Mouse (Mus musculus): ENCODE data around the gene Cacng4.

Cacng4 gene

GRCm38 (mm10) chr11:107773312-107773711 is 21.0 kb downstream of the Cacng4 start:
- DNase-seq (ENCODE audit: low read depth, low spot score) = no peak

GRCm38 (mm10) chr11:107772002-107772401 is 22.4 kb downstream of the Cacng4 start:
- DNase-seq (ENCODE audit: low read depth, low spot score) = no peak

GRCm38 (mm10) chr11:107768361-107768760 is 26.0 kb downstream of the Cacng4 start:
- DNase-seq (ENCODE audit: low read depth, low spot score) = no peak

GRCm38 (mm10) chr11:107766932-107767331 is 27.4 kb downstream of the Cacng4 start:
- DNase-seq (ENCODE audit: low read depth, low spot score) = no peak

- peak; percentile 52 for DNase-seq (ENCODE audit: low read depth, low spot score)
Measured at GRCm38 (mm10) chr11:107762688-107763460, 31.5 kb downstream of the Cacng4 start.

- no peak for DNase-seq (ENCODE audit: low read depth, low spot score)
Measured at GRCm38 (mm10) chr11:107761790-107762500, 32.4 kb downstream of the Cacng4 start.

- no peak for DNase-seq (ENCODE audit: low read depth, low spot score)
Measured at GRCm38 (mm10) chr11:107760001-107760400, 34.4 kb downstream of the Cacng4 start.

- DNase-seq (ENCODE audit: low read depth, low spot score) = no peak
Measured at GRCm38 (mm10) chr11:107759516-107759915, 34.8 kb downstream of the Cacng4 start.

- DNase-seq (ENCODE audit: low read depth, low spot score) = no peak
Measured at GRCm38 (mm10) chr11:107749114-107749513, 45.2 kb downstream of the Cacng4 start.

GRCm38 (mm10) chr11:107748243-107749035 is 45.9 kb downstream of the Cacng4 start:
- no peak for DNase-seq (ENCODE audit: low read depth, low spot score)

GRCm38 (mm10) chr11:107743100-107743499 is 51.3 kb downstream of the Cacng4 start:
- no peak for DNase-seq (ENCODE audit: low read depth, low spot score)

GRCm38 (mm10) chr11:107738418-107739099 is 55.8 kb downstream of the Cacng4 start:
- no peak for DNase-seq (ENCODE audit: low read depth, low spot score)

- DNase-seq (ENCODE audit: low read depth, low spot score) = no peak
Measured at GRCm38 (mm10) chr11:107737886-107738285, 56.5 kb downstream of the Cacng4 start.

- no peak for DNase-seq (ENCODE audit: low read depth, low spot score)
Measured at GRCm38 (mm10) chr11:107734133-107734532, 60.2 kb downstream of the Cacng4 start.

- DNase-seq (ENCODE audit: low read depth, low spot score) = no peak
Measured at GRCm38 (mm10) chr11:107731498-107731897, 62.9 kb downstream of the Cacng4 start.

GRCm38 (mm10) chr11:107730940-107731339 is 63.4 kb downstream of the Cacng4 start:
- DNase-seq (ENCODE audit: low read depth, low spot score) = no peak

GRCm38 (mm10) chr11:107729141-107729540 is 65.2 kb downstream of the Cacng4 start:
- no peak for DNase-seq (ENCODE audit: low read depth, low spot score)

- DNase-seq (ENCODE audit: low read depth, low spot score) = no peak
Measured at GRCm38 (mm10) chr11:107728073-107728863, 66.1 kb downstream of the Cacng4 start.

GRCm38 (mm10) chr11:107724603-107725002 is 69.8 kb downstream of the Cacng4 start:
- no peak for DNase-seq (ENCODE audit: low read depth, low spot score)

- DNase-seq (ENCODE audit: low read depth, low spot score) = no peak
Measured at GRCm38 (mm10) chr11:107721057-107721456, 73.3 kb downstream of the Cacng4 start.
